Mouse (Mus musculus) brain, adult 2 months (tissue): ENCODE data around the gene Smco1.

Experiments
- DNase-seq: peaks from one replicate; pipeline ENCODE4 v3.0.0; 2011; ENCODE audit warnings: low read depth, low spot score

Gene Smco1

GRCm38 (mm10) chr16:32311970-32312369, 40.7 kb downstream of the Smco1 start:
- DNase-seq, result no peak

GRCm38 (mm10) chr16:32312386-32312785, 41.1 kb downstream of the Smco1 start:
- no peak for DNase-seq

GRCm38 (mm10) chr16:32312859-32313258, 41.6 kb downstream of the Smco1 start:
- DNase-seq, result no peak

- no peak for DNase-seq
Observed at GRCm38 (mm10) chr16:32316601-32317000, 45.3 kb downstream of the Smco1 start.

GRCm38 (mm10) chr16:32323953-32324352, 52.7 kb downstream of the Smco1 start:
- DNase-seq, result no peak
